Mouse (Mus musculus) right cerebral cortex, adult 18-20 months (tissue): ENCODE data around the gene Gpr19.
A peak's percentile ranks its signal among the peaks of the same experiment; 100 is the strongest.

ENCODE experiments used
- DNase-seq: peaks from one replicate; pipeline ENCODE4 v3.0.0; 2022; ENCODE audit warnings: mixed read lengths

Gpr19 gene

GRCm38 (mm10) chr6:134846308-134846707, 52.1 kb downstream of the Gpr19 start:
- DNase-seq = no peak

GRCm38 (mm10) chr6:134845726-134846125, 52.7 kb downstream of the Gpr19 start:
- DNase-seq = no peak

GRCm38 (mm10) chr6:134840346-134840745, 58.0 kb downstream of the Gpr19 start:
- DNase-seq = no peak

GRCm38 (mm10) chr6:134838111-134838510, 60.3 kb downstream of the Gpr19 start:
- no peak for DNase-seq

DNA sequence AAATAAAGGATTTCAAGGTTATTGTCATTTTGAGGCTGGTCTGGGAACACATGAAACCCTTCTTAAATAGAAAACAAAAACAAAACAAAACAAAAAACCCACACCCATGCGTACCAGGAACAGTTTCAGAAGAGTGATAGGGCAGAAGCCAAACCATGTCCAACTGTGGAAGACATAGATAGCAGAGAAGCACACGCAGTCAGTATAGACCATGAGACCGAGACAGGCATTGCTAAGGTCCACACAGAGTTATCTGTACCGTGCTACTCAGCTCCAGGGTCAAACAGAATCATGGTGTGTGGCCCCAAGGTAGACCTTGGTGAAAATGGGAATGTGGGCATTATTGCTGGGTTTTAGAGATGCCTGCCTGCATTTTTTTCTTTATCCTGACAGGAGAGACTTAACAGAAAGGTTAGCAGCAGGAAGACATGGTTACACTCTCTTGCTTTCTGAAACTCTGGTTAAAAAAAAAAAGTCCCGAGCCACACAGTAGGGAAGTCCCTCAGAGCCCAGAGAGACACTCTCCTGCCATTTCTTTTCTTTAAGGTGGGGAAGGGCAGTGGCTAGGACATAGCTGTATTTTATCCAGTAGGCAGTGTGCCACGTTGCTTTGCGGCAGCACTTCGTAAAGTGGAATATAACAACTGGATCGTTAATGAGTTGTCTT, 63.7 kb downstream of the Gpr19 start:
- no peak for DNase-seq

- no peak for DNase-seq
Measured at GRCm38 (mm10) chr6:134830776-134831175, 67.6 kb downstream of the Gpr19 start.

GRCm38 (mm10) chr6:134829786-134830700, 68.3 kb downstream of the Gpr19 start, which contains the start of gene Crebl2:
Gene Crebl2 (plus strand): TSS chr6:134830154.
- peak; percentile 99 for DNase-seq

DNA sequence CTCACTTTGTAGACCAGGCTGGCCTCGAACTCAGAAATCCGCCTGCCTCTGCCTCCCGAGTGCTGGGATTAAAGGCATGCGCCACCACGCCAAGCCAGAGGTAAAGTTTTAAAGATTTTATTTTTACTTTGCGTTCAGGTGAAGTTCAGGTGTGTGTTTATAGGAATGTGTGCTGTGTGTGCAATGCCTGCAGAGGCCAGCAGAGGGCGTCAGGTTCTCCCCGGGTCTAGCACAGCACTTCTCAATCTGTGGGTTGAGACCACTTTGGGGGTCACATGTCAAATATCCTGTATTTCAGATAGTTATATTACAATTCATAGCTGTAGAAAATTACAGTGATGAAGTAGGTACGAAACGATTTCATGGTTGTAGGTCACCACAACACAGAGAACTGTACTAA, 75.5 kb downstream of the Gpr19 start:
- DNase-seq = no peak

- no peak for DNase-seq
Measured at GRCm38 (mm10) chr6:134820411-134820810, 78.0 kb downstream of the Gpr19 start.

- no peak for DNase-seq
Measured at GRCm38 (mm10) chr6:134819741-134820140, 78.6 kb downstream of the Gpr19 start.
